Mouse (Mus musculus): ENCODE measurements around the gene Svs5. TPM values are rescaled to one million over a fixed set of nuclear protein-coding genes. Genes with fewer than 3 reads are reported as not detected.

The Svs5 gene
- polyA plus RNA-seq, 1 experiment from 2014 or later, result not detected

GRCm38 (mm10) chr2:164377478-164378426 is 45.2 kb downstream of the Svs5 start:
- no peak for DNase-seq (ENCODE audit: low spot score)

DNA sequence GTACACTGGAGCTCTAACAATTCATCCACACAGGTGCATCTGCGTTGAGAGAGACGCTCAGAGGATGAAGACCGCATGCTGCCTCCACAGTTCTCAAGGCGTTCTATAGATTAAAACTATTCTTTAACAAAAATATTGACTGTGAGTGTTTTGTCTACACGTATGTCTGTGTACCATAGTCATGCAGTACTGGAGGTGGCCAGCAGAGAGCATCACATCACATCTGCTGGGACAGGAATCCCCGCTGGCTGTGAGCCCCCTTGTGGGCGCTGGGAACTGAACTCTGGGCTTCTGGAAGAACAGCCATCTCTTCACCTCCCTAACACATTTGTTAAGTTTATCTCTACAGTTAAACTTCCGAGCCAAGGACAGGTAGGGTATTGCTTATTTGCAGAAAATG is 49.2 kb downstream of the Svs5 start:
- DNase-seq (ENCODE audit: low spot score), result peak; percentile 7

DNA sequence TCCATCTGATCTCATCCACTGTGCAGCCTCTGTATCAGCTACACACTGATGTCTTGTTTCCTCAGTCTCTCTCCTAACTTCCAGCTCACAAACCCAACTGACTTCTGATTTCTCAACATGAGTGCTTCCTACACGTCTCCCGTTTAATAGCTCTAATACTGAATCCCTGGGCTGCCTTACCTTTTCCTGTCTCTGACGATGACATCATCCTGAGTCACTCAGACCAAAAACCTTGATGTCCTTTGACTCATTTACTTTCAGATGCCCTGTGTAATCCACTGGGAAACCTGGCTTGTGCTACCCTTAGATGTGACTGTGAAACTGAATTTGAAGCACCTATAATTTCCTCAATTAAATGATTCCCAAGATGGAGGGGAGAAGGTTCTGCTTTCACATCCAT is 50.4 kb downstream of the Svs5 start:
- DNase-seq (ENCODE audit: low spot score), result no peak

Small RNA genes lying within 50 kb of the gene (microRNA-seq; reads per million reads assigned to microRNA genes)
- not detected for gene Mir7678 (ENCODE audit: borderline number of aligned reads)

Other genes with a start within 250 kb of the Svs5 start
- gene Kcns1, start 161.6 kb upstream of the Svs5 start, polyA plus RNA-seq (2015; fragmentation: Nextera tagmentation; extraction: Ambion mirVana), result not detected in 2 replicates
- 0.09 TPM in 1 of 2 replicates, not detected in the other for gene Wfdc5, start 150.0 kb upstream of the Svs5 start, polyA plus RNA-seq (2015; fragmentation: Nextera tagmentation; extraction: Ambion mirVana)
- 2.0 and 2.3 TPM in 2 replicates for gene Wfdc12, start 142.1 kb upstream of the Svs5 start, polyA plus RNA-seq (2015; fragmentation: Nextera tagmentation; extraction: Ambion mirVana)
- not detected in 2 replicates for gene Wfdc15a, start 132.6 kb upstream of the Svs5 start, polyA plus RNA-seq (2015; fragmentation: Nextera tagmentation; extraction: Ambion mirVana)
- 1.8 and 2.9 TPM in 2 replicates for gene Wfdc15b, start 111.1 kb upstream of the Svs5 start, polyA plus RNA-seq (2015; fragmentation: Nextera tagmentation; extraction: Ambion mirVana)
- 0.09 and 0.12 TPM in 2 replicates for gene Svs2, start 94.3 kb upstream of the Svs5 start, polyA plus RNA-seq (2015; fragmentation: Nextera tagmentation; extraction: Ambion mirVana)
- gene Svs3b, start 76.1 kb upstream of the Svs5 start, polyA plus RNA-seq (2015; fragmentation: Nextera tagmentation; extraction: Ambion mirVana), result 0.10 TPM in 1 of 2 replicates, not detected in the other
- gene Svs4, start 54.3 kb upstream of the Svs5 start, polyA plus RNA-seq (2015; fragmentation: Nextera tagmentation; extraction: Ambion mirVana), result 0.54 TPM in 1 of 2 replicates, not detected in the other
- not detected in 2 replicates for gene Svs3a, start 43.5 kb upstream of the Svs5 start, polyA plus RNA-seq (2015; fragmentation: Nextera tagmentation; extraction: Ambion mirVana)
- gene Svs6, start 16.0 kb upstream of the Svs5 start, polyA plus RNA-seq (2015; fragmentation: Nextera tagmentation; extraction: Ambion mirVana), result not detected in 2 replicates
- 9.8 and 10.6 TPM in 2 replicates for gene Slpi, start 56.4 kb downstream of the Svs5 start, polyA plus RNA-seq (2015; fragmentation: Nextera tagmentation; extraction: Ambion mirVana)
- gene Rbpjl, start 70.4 kb downstream of the Svs5 start, polyA plus RNA-seq (2015; fragmentation: Nextera tagmentation; extraction: Ambion mirVana), result not detected in 2 replicates
- gene Matn4, start 72.4 kb downstream of the Svs5 start, polyA plus RNA-seq (2015; fragmentation: Nextera tagmentation; extraction: Ambion mirVana), result 0.08 and 0.12 TPM in 2 replicates
- 28.7 and 40.4 TPM in 2 replicates for gene Sdc4, start 111.1 kb downstream of the Svs5 start, polyA plus RNA-seq (2015; fragmentation: Nextera tagmentation; extraction: Ambion mirVana)
- 77.2 and 83.7 TPM in 2 replicates for gene Sys1, start 124.2 kb downstream of the Svs5 start, polyA plus RNA-seq (2015; fragmentation: Nextera tagmentation; extraction: Ambion mirVana)
- 19.4 and 21.5 TPM in 2 replicates for gene Gm20458, start 128.2 kb downstream of the Svs5 start, polyA plus RNA-seq (2015; fragmentation: Nextera tagmentation; extraction: Ambion mirVana)
- not detected in 2 replicates for gene Trp53tg5, start 141.0 kb downstream of the Svs5 start, polyA plus RNA-seq (2015; fragmentation: Nextera tagmentation; extraction: Ambion mirVana)
- gene Dbndd2, start 153.4 kb downstream of the Svs5 start, polyA plus RNA-seq (2015; fragmentation: Nextera tagmentation; extraction: Ambion mirVana), result 12.6 and 15.3 TPM in 2 replicates
- 47.2 and 51.1 TPM in 2 replicates for gene Pigt, start 164.8 kb downstream of the Svs5 start, polyA plus RNA-seq (2015; fragmentation: Nextera tagmentation; extraction: Ambion mirVana)
- gene Wfdc2, start 229.7 kb downstream of the Svs5 start, polyA plus RNA-seq (2015; fragmentation: Nextera tagmentation; extraction: Ambion mirVana), result 51.3 and 53.4 TPM in 2 replicates
- gene Spint3, start 240.7 kb downstream of the Svs5 start, polyA plus RNA-seq (2015; fragmentation: Nextera tagmentation; extraction: Ambion mirVana), result not detected in 2 replicates